In the genomic region with DNA sequence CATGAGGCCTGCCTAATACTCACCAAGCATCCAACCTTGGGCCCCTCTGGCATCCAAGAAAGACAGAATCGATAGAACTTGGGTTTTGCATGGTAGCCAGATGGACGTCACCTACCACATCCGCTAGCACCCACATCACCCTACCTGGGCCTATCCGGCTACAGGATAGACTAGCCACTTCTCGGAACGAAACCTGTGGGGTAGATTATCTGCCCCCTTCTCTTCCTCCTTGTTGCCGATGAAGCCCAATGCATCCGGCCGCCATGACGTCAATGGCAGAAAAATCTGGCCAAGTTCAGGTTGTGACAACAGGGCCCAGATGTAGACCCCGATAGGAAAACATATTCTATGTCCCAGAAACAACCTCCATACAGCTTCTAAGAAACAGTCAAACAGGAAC, we compare ENCODE assay signal across 36 mouse cellular contexts. TPM values are rescaled to one million over a fixed set of nuclear protein-coding genes. Genes with fewer than 3 reads are reported as not detected.
"Had no signal": no experiment of that assay in that cellular context is flagged by ENCODE, and none has a peak within 500 bp of the region (broad histone marks: within the 10 kb centered on the region; RNA-seq: fewer than 3 reads in every experiment).

No protein-coding gene starts in this region.

- H3K4me2 ChIP-seq: heart, embryonic 13.5 days; heart, embryonic 15.5 days; hindbrain, embryonic 13.5 days; hindbrain, embryonic 15.5 days; intestine, embryonic 15.5 days; limb, embryonic 13.5 days; limb, embryonic 15.5 days; liver, embryonic 12.5 days had no signal

- H3K36me3 ChIP-seq: heart, embryonic 10.5 days; heart, embryonic 15.5 days; hindbrain, embryonic 15.5 days; intestine, embryonic 15.5 days; limb, embryonic 13.5 days had no signal

- H3K4me3 ChIP-seq: gastrocnemius, adult 2 months; heart, embryonic 10.5 days; heart, embryonic 13.5 days; heart, embryonic 15.5 days; hindbrain, embryonic 13.5 days; hindbrain, embryonic 15.5 days; intestine, embryonic 15.5 days; layer of hippocampus, adult 2 months; limb, embryonic 13.5 days; limb, embryonic 15.5 days; liver, embryonic 12.5 days had no signal

- H3K9ac ChIP-seq: heart, embryonic 13.5 days; heart, embryonic 15.5 days; hindbrain, embryonic 13.5 days; hindbrain, embryonic 15.5 days; intestine, embryonic 15.5 days; limb, embryonic 13.5 days; limb, embryonic 15.5 days; liver, embryonic 12.5 days; liver, embryonic 14.5 days had no signal

- H3K4me1 ChIP-seq: heart, embryonic 10.5 days; heart, embryonic 13.5 days; heart, embryonic 15.5 days; hindbrain, embryonic 13.5 days; hindbrain, embryonic 15.5 days; intestine, embryonic 15.5 days; limb, embryonic 13.5 days; limb, embryonic 15.5 days; liver, embryonic 12.5 days had no signal

- H3K9me3 ChIP-seq: heart, embryonic 10.5 days; heart, embryonic 13.5 days; heart, embryonic 15.5 days; hindbrain, embryonic 13.5 days; hindbrain, embryonic 15.5 days; intestine, embryonic 15.5 days; limb, embryonic 13.5 days; limb, embryonic 15.5 days; liver, embryonic 12.5 days had no signal

- ATAC-seq: intestine, embryonic 15.5 days; intestine, postnatal 0 days; liver, embryonic 12.5 days had no signal

- H3K27me3 ChIP-seq: heart, embryonic 13.5 days; heart, embryonic 15.5 days; hindbrain, embryonic 13.5 days; hindbrain, embryonic 15.5 days; intestine, embryonic 15.5 days; limb, embryonic 13.5 days; limb, embryonic 15.5 days; liver, embryonic 12.5 days had no signal

- DNase-seq: gastrocnemius, adult 2 months; gastrocnemius, postnatal 14 days; gastrocnemius, postnatal 36 days; heart, adult 18-20 months; heart, postnatal 14 days; heart, postnatal 36 days; kidney, adult 18-20 months; kidney, adult 8-10 months; kidney, postnatal 10 days; kidney, postnatal 25 days; kidney, postnatal 4 days; left cerebral cortex, postnatal 4 days had no signal

- H3K27ac ChIP-seq: gastrocnemius, adult 2 months; heart, embryonic 10.5 days; heart, embryonic 13.5 days; heart, embryonic 15.5 days; hindbrain, embryonic 13.5 days; hindbrain, embryonic 15.5 days; intestine, embryonic 15.5 days; layer of hippocampus, adult 2 months; limb, embryonic 13.5 days; limb, embryonic 15.5 days; liver, embryonic 12.5 days; liver, embryonic 14.5 days had no signal

RNA-seq across cellular contexts. Expression of a gene that starts 10.4 kb away (rescaled TPM):
- total RNA-seq: heart, adult 8-10 months; heart, postnatal 36 days; left cerebral cortex, adult 18-20 months; left cerebral cortex, postnatal 25 days; liver, adult 2 months had no signal
- polyA plus RNA-seq: heart, embryonic 10.5 days; heart, embryonic 15.5 days; heart, postnatal 0 days; hindbrain, embryonic 11.5 days; intestine, embryonic 15.5 days; kidney, embryonic 16.5 days; limb, embryonic 15.5 days; liver, embryonic 14.5 days had no signal

RNA-seq across cellular contexts. Expression of a gene that starts 23.0 kb away (rescaled TPM):
- total RNA-seq: gastrocnemius, adult 2 months; gastrocnemius, postnatal 14 days; gastrocnemius, postnatal 36 days; heart, adult 18-20 months; heart, adult 8-10 months; heart, postnatal 14 days; heart, postnatal 36 days; hematopoietic stem cell, adult 5-6 weeks; layer of hippocampus, postnatal 10 days; layer of hippocampus, postnatal 25 days; left cerebral cortex, postnatal 25 days had no signal
- polyA plus RNA-seq: heart, embryonic 13.5 days; heart, embryonic 15.5 days; heart, postnatal 0 days; hindbrain, embryonic 11.5 days; hindbrain, embryonic 13.5 days; intestine, embryonic 15.5 days; intestine, postnatal 0 days; kidney, embryonic 14.5 days; limb, embryonic 11.5 days had no signal
